Mouse (Mus musculus) ES-E14 (cell line): ENCODE data around the gene Ms4a8a.

Experiments used
- CHD2 ChIP-seq: IDR thresholded peaks from 2 replicates; pipeline ENCODE4 v1.6.1; 2014; ENCODE audit warnings: mild to moderate bottlenecking, low read depth, low read length, inconsistent platforms
- HCFC1 ChIP-seq: IDR thresholded peaks from 2 replicates; pipeline ENCODE4 v1.6.1; 2012; ENCODE audit warnings: low read length, inconsistent platforms, borderline replicate concordance; ENCODE audit not compliant: insufficient read depth
- ZC3H11A ChIP-seq: IDR thresholded peaks from 2 replicates; pipeline ENCODE4 v1.6.1; 2012; ENCODE audit warnings: low read depth, mild to moderate bottlenecking, inconsistent platforms, low read length, borderline replicate concordance
- ZNF384 ChIP-seq: IDR thresholded peaks from 2 replicates; pipeline ENCODE4 v1.6.1; 2012; ENCODE audit warnings: low read depth, low read length, inconsistent platforms

- no peak for TF ChIP-seq CHD2
- no peak for TF ChIP-seq HCFC1
- TF ChIP-seq ZNF384: no peak
- TF ChIP-seq ZC3H11A: no peak
Observed at GRCm38 (mm10) chr19:11098401-11098800, 17.5 kb upstream of the Ms4a8a start.
